Mouse (Mus musculus) stomach, postnatal 0 days (tissue): ENCODE measurements around the gene Epo. TPM values are rescaled to one million over a fixed set of nuclear protein-coding genes. Genes with fewer than 3 reads are reported as not detected.

ENCODE experiments used
- ATAC-seq: fragments of 200-750 bp; cut with Nextera tagmentation; 2 replicates; pipeline ENCODE4 v1.8.0; 2017; ENCODE audit not compliant: low FRiP score, low TSS enrichment
- DNase-seq: peaks from one replicate; pipeline ENCODE4 v3.0.0-alpha.2; 2016; ENCODE audit warnings: low spot score
- H3K27ac ChIP-seq: fragments of 300-500 bp; sonication (generic); replicated peaks from 2 replicates; pipeline ENCODE4 v1.5.1; 2014; ENCODE audit warnings: mild to moderate bottlenecking, control low read depth
- H3K27me3 ChIP-seq: fragments of 300-500 bp; sonication (generic); 2 replicates; pipeline ENCODE4 v1.6.1; 2014; ENCODE audit warnings: low read length; ENCODE audit not compliant: control insufficient read depth, insufficient read depth
- H3K36me3 ChIP-seq: fragments of 300-500 bp; sonication (generic); 2 replicates; pipeline ENCODE4 v1.6.1; 2014; ENCODE audit warnings: low read length, mixed read lengths; ENCODE audit not compliant: control insufficient read depth, insufficient read depth
- H3K4me1 ChIP-seq: fragments of 300-500 bp; sonication (generic); replicated peaks from 2 replicates; pipeline ENCODE4 v1.6.1; 2014; ENCODE audit warnings: antibody characterized with exemption; ENCODE audit not compliant: control insufficient read depth, insufficient read depth
- H3K4me2 ChIP-seq: fragments of 300-500 bp; sonication (generic); replicated peaks from 2 replicates; pipeline ENCODE4 v1.6.1; 2014; ENCODE audit warnings: low read depth, mild to moderate bottlenecking, control low read depth, moderate library complexity
- H3K4me3 ChIP-seq: fragments of 300-500 bp; sonication (generic); 2 replicates; pipeline ENCODE4 v1.5.1; 2014; ENCODE audit warnings: low read depth, low read length, control low read depth
- H3K9ac ChIP-seq: fragments of 300-500 bp; sonication (generic); 2 replicates; pipeline ENCODE4 v1.6.1; 2014; ENCODE audit warnings: mild to moderate bottlenecking, low read length, control low read depth, mixed read lengths
- H3K9me3 ChIP-seq: fragments of 300-500 bp; sonication (generic); 2 replicates; pipeline ENCODE4 v1.6.1; 2016; ENCODE audit warnings: low read length; ENCODE audit not compliant: control insufficient read depth
- CTCF ChIP-seq: IDR thresholded peaks from 2 replicates; pipeline ENCODE4 v1.5.1; 2016; ENCODE audit warnings: antibody characterized with exemption, low read depth, mild to moderate bottlenecking, moderate library complexity
- EP300 ChIP-seq: optimal IDR thresholded peaks from 2 replicates; pipeline ENCODE3; 2016; ENCODE audit warnings: antibody characterized with exemption
- WGBS: fragments of 180-500 bp; shearing (Covaris S2); extraction: QIAGEN DNeasy Blood & Tissue Kit; methylation state at CpG from one replicate; pipeline ENCODE4 v1.1.7; 2014; 5-methylcytosine and 5-hydroxymethylcytosine counted together
- microRNA-seq: library from miRNA; unstranded; fragments of <30 nt; microRNA quantifications from one replicate; pipeline ENCODE4, GENCODE M21; 2016
- polyA plus RNA-seq: library from polyadenylated mRNA; unstranded; fragments of >200 nt; fragmentation: Nextera tagmentation; extraction: Ambion mirVana; gene quantifications from 2 replicates; pipeline ENCODE4 v1.2.1, GENCODE M21; 2015

Epo gene
- polyA plus RNA-seq, 1 experiment from 2014 or later = not detected

GRCm38 (mm10) chr5:137440216-137440855 lies 92.7 kb downstream of the Epo start:
- WGBS = 53% methylated on average over 11 of the region's 11 CpGs
- Histone ChIP-seq H3K9me3 (no peaks in the 10 kb centered on the region), H3K36me3 (no peaks in the 10 kb centered on the region), H3K9ac (no peak overlapping the region), H3K27ac (no peak overlapping the region), H3K4me2 (no peak overlapping the region), H3K4me1 (no peaks in the 10 kb centered on the region), H3K27me3 (no peaks in the 10 kb centered on the region), H3K4me3 (no peak overlapping the region)
- ATAC-seq = no peak
- DNase-seq = no peak
- TF ChIP-seq EP300 (no peak), CTCF (no peak)

- no peak overlapping the region for H3K4me2 ChIP-seq
- WGBS = 58% methylated on average over 6 of the region's 6 CpGs
- no peak overlapping the region for H3K9ac ChIP-seq
- TF ChIP-seq CTCF (no peak), EP300 (no peak)
- no peaks in the 10 kb centered on the region for H3K27me3 ChIP-seq
- no peak overlapping the region for H3K27ac ChIP-seq
- H3K4me1 ChIP-seq = no peaks in the 10 kb centered on the region
- no peaks in the 10 kb centered on the region for H3K36me3 ChIP-seq
- no peak for DNase-seq
- no peak overlapping the region for H3K4me3 ChIP-seq
- H3K9me3 ChIP-seq = no peaks in the 10 kb centered on the region
- ATAC-seq = no peak
Observed at GRCm38 (mm10) chr5:137433889-137434288, 99.2 kb downstream of the Epo start.

Small RNA genes lying within 50 kb of the gene (microRNA-seq; reads per million reads assigned to microRNA genes)
- not detected for gene Mir6418

Other genes starting within 250 kb of the Epo start
- 10.0 and 12.2 TPM in 2 replicates for gene Ache, start 245.7 kb downstream of the Epo start, polyA plus RNA-seq
- 11.0 and 11.4 TPM in 2 replicates for gene Ufsp1, start 238.6 kb downstream of the Epo start, polyA plus RNA-seq
- gene Srrt, start 225.6 kb downstream of the Epo start, polyA plus RNA-seq = 29.3 and 31.6 TPM in 2 replicates
- gene Trip6, start 218.8 kb downstream of the Epo start, polyA plus RNA-seq = 46.4 and 47.9 TPM in 2 replicates
- gene Slc12a9, start 199.6 kb downstream of the Epo start, polyA plus RNA-seq = 6.5 and 7.2 TPM in 2 replicates
- 12.1 and 13.9 TPM in 2 replicates for gene Ephb4, start 183.1 kb downstream of the Epo start, polyA plus RNA-seq
- 0.79 and 0.96 TPM in 2 replicates for gene Zan, start 56.2 kb downstream of the Epo start, polyA plus RNA-seq
- 37.9 and 39.9 TPM in 2 replicates for gene Pop7, start 30.7 kb downstream of the Epo start, polyA plus RNA-seq
- 5.2 and 6.0 TPM in 2 replicates for gene Gigyf1, start 14.7 kb downstream of the Epo start, polyA plus RNA-seq
- gene Gnb2, start 268 bp upstream of the Epo start, polyA plus RNA-seq = 345 and 374 TPM in 2 replicates
- gene Actl6b, start 20.3 kb upstream of the Epo start, polyA plus RNA-seq = 2.3 and 2.7 TPM in 2 replicates
- gene Tfr2, start 36.6 kb upstream of the Epo start, polyA plus RNA-seq = 1.2 and 1.3 TPM in 2 replicates
- gene Mospd3, start 67.8 kb upstream of the Epo start, polyA plus RNA-seq = 30.8 and 34.3 TPM in 2 replicates
- 77.3 and 85.9 TPM in 2 replicates for gene Pcolce, start 80.5 kb upstream of the Epo start, polyA plus RNA-seq
- gene Fbxo24, start 95.8 kb upstream of the Epo start, polyA plus RNA-seq = 0.11 and 0.16 TPM in 2 replicates
- 22.5 and 27.0 TPM in 2 replicates for gene Lrch4, start 95.9 kb upstream of the Epo start, polyA plus RNA-seq
- 2.4 and 3.4 TPM in 2 replicates for gene Gm20605, start 95.9 kb upstream of the Epo start, polyA plus RNA-seq
- gene Sap25, start 108.1 kb upstream of the Epo start, polyA plus RNA-seq = 3.7 and 4.1 TPM in 2 replicates
- 0.07 and 0.15 TPM in 2 replicates for gene Irs3, start 112.5 kb upstream of the Epo start, polyA plus RNA-seq
- 10.4 and 12.4 TPM in 2 replicates for gene Agfg2, start 151.5 kb upstream of the Epo start, polyA plus RNA-seq
- gene Nyap1, start 208.4 kb upstream of the Epo start, polyA plus RNA-seq = 1.0 TPM in 2 replicates
- 100 and 110 TPM in 2 replicates for gene Tsc22d4, start 212.5 kb upstream of the Epo start, polyA plus RNA-seq
- 16.8 and 17.2 TPM in 2 replicates for gene Ppp1r35, start 245.6 kb upstream of the Epo start, polyA plus RNA-seq